Mouse (Mus musculus): ENCODE results near the gene Cep295nl. TPM values are rescaled to one million over a fixed set of nuclear protein-coding genes. Genes with fewer than 3 reads are reported as not detected.

Gene Cep295nl
- polyA plus RNA-seq, 1 experiment from 2014 or later: 0.63 TPM

GRCm38 (mm10) chr11:118374506-118374905, 32.2 kb upstream of the Cep295nl start:
- ATAC-seq (ENCODE audit: low read depth) (no peak), DNase-seq (ENCODE audit: low spot score) (no peak)
- Histone ChIP-seq H3K36me3 (ENCODE audit: control insufficient read depth, insufficient read depth, low read length) (no peaks in the 10 kb centered on the region), H3K9me3 (ENCODE audit: control insufficient read depth, low read length) (no peaks in the 10 kb centered on the region), H3K4me2 (ENCODE audit: low read depth, low read length) (no peak overlapping the region), H3K27ac (replicated peaks; ENCODE audit: low read depth, low read length) (no peak overlapping the region), H3K4me3 (ENCODE audit: low read depth, low read length) (no peak overlapping the region), H3K9ac (ENCODE audit: low read depth, low read length) (no peak overlapping the region), H3K4me1 (ENCODE audit: control insufficient read depth, insufficient read depth, low read length) (peaks cover 9% of the 10 kb centered on the region), H3K27me3 (replicated peaks; ENCODE audit: control insufficient read depth, insufficient read depth, low read length) (no peaks in the 10 kb centered on the region)
- 61% methylated on average over 5 of the region's 5 CpGs for WGBS

GRCm38 (mm10) chr11:118372641-118373040, 30.3 kb upstream of the Cep295nl start:
- DNase-seq (ENCODE audit: low spot score) (peak; percentile 50), ATAC-seq (ENCODE audit: low read depth) (no peak)
- WGBS: 24% methylated on average over 7 of the region's 7 CpGs
- H3K27me3 ChIP-seq (replicated peaks; ENCODE audit: control insufficient read depth, insufficient read depth, low read length): no peaks in the 10 kb centered on the region
- H3K9ac ChIP-seq (ENCODE audit: low read depth, low read length): 0 out of 2 replicates have a peak overlapping the region, but pooled peaks have one; percentile 25
- no peaks in the 10 kb centered on the region for H3K9me3 ChIP-seq (ENCODE audit: control insufficient read depth, low read length)
- no peak overlapping the region for H3K4me3 ChIP-seq (ENCODE audit: low read depth, low read length)
- peaks cover 9% of the 10 kb centered on the region for H3K4me1 ChIP-seq (ENCODE audit: control insufficient read depth, insufficient read depth, low read length)
- no peak overlapping the region for H3K4me2 ChIP-seq (ENCODE audit: low read depth, low read length)
- H3K36me3 ChIP-seq (ENCODE audit: control insufficient read depth, insufficient read depth, low read length): no peaks in the 10 kb centered on the region
- H3K27ac ChIP-seq (replicated peaks; ENCODE audit: low read depth, low read length): peak overlapping the region; percentile 78

GRCm38 (mm10) chr11:118371876-118372275, 29.6 kb upstream of the Cep295nl start:
- WGBS: 64% methylated on average over 7 of the region's 7 CpGs
- H3K36me3 ChIP-seq (ENCODE audit: control insufficient read depth, insufficient read depth, low read length): no peaks in the 10 kb centered on the region
- peak; percentile 13; the same call in 1 of the 2 replicates for ATAC-seq (ENCODE audit: low read depth)
- H3K27me3 ChIP-seq (replicated peaks; ENCODE audit: control insufficient read depth, insufficient read depth, low read length): no peaks in the 10 kb centered on the region
- peak; percentile 50 for DNase-seq (ENCODE audit: low spot score)
- no peak overlapping the region for H3K27ac ChIP-seq (replicated peaks; ENCODE audit: low read depth, low read length)
- no peak overlapping the region for H3K4me3 ChIP-seq (ENCODE audit: low read depth, low read length)
- H3K4me2 ChIP-seq (ENCODE audit: low read depth, low read length): no peak overlapping the region
- no peaks in the 10 kb centered on the region for H3K9me3 ChIP-seq (ENCODE audit: control insufficient read depth, low read length)
- H3K9ac ChIP-seq (ENCODE audit: low read depth, low read length): no peak overlapping the region
- H3K4me1 ChIP-seq (ENCODE audit: control insufficient read depth, insufficient read depth, low read length): peaks cover 9% of the 10 kb centered on the region

GRCm38 (mm10) chr11:118369657-118370056, 27.4 kb upstream of the Cep295nl start:
- peaks cover 25% of the 10 kb centered on the region for H3K4me1 ChIP-seq (ENCODE audit: control insufficient read depth, insufficient read depth, low read length)
- no peak for DNase-seq (ENCODE audit: low spot score)
- 64% methylated on average over 8 of the region's 8 CpGs for WGBS

GRCm38 (mm10) chr11:118369251-118369650, 27.0 kb upstream of the Cep295nl start:
- Histone ChIP-seq H3K36me3 (ENCODE audit: control insufficient read depth, insufficient read depth, low read length) (no peaks in the 10 kb centered on the region), H3K9ac (ENCODE audit: low read depth, low read length) (no peak overlapping the region), H3K4me3 (ENCODE audit: low read depth, low read length) (no peak overlapping the region), H3K27me3 (replicated peaks; ENCODE audit: control insufficient read depth, insufficient read depth, low read length) (no peaks in the 10 kb centered on the region), H3K9me3 (ENCODE audit: control insufficient read depth, low read length) (no peaks in the 10 kb centered on the region), H3K4me2 (ENCODE audit: low read depth, low read length) (no peak overlapping the region), H3K4me1 (ENCODE audit: control insufficient read depth, insufficient read depth, low read length) (peaks cover 29% of the 10 kb centered on the region), H3K27ac (replicated peaks; ENCODE audit: low read depth, low read length) (no peak overlapping the region)
- no peak for DNase-seq (ENCODE audit: low spot score)
- 85% methylated on average over 5 of the region's 5 CpGs for WGBS
- ATAC-seq (ENCODE audit: low read depth): no peak

More at GRCm38 (mm10) chr11:118369657-118370056, 27.4 kb upstream of the Cep295nl start:
- Histone ChIP-seq H3K27ac (replicated peaks; ENCODE audit: low read depth, low read length) (no peak overlapping the region), H3K9ac (ENCODE audit: low read depth, low read length) (no peak overlapping the region), H3K4me3 (ENCODE audit: low read depth, low read length) (no peak overlapping the region), H3K4me2 (ENCODE audit: low read depth, low read length) (no peak overlapping the region), H3K27me3 (replicated peaks; ENCODE audit: control insufficient read depth, insufficient read depth, low read length) (no peaks in the 10 kb centered on the region), H3K36me3 (ENCODE audit: control insufficient read depth, insufficient read depth, low read length) (no peaks in the 10 kb centered on the region), H3K9me3 (ENCODE audit: control insufficient read depth, low read length) (no peaks in the 10 kb centered on the region)
- no peak for ATAC-seq (ENCODE audit: low read depth)

- no peak overlapping the region for H3K4me3 ChIP-seq (ENCODE audit: low read depth, low read length)
- WGBS: 57% methylated on average over 3 of the region's 3 CpGs
- H3K36me3 ChIP-seq (ENCODE audit: control insufficient read depth, insufficient read depth, low read length): no peaks in the 10 kb centered on the region
- H3K9ac ChIP-seq (ENCODE audit: low read depth, low read length): no peak overlapping the region
- H3K27me3 ChIP-seq (replicated peaks; ENCODE audit: control insufficient read depth, insufficient read depth, low read length): no peaks in the 10 kb centered on the region
- H3K4me1 ChIP-seq (ENCODE audit: control insufficient read depth, insufficient read depth, low read length): peaks cover 35% of the 10 kb centered on the region
- H3K27ac ChIP-seq (replicated peaks; ENCODE audit: low read depth, low read length): no peak overlapping the region
- no peak overlapping the region for H3K4me2 ChIP-seq (ENCODE audit: low read depth, low read length)
- no peak for DNase-seq (ENCODE audit: low spot score)
- ATAC-seq (ENCODE audit: low read depth): no peak
- no peaks in the 10 kb centered on the region for H3K9me3 ChIP-seq (ENCODE audit: control insufficient read depth, low read length)
Measured at GRCm38 (mm10) chr11:118368330-118368729, 26.0 kb upstream of the Cep295nl start.

GRCm38 (mm10) chr11:118366559-118366958, 24.3 kb upstream of the Cep295nl start:
- peaks cover 44% of the 10 kb centered on the region for H3K4me1 ChIP-seq (ENCODE audit: control insufficient read depth, insufficient read depth, low read length)
- WGBS: 57% methylated on average over 8 of the region's 8 CpGs

GRCm38 (mm10) chr11:118366108-118366507, 23.8 kb upstream of the Cep295nl start:
- no peak for DNase-seq (ENCODE audit: low spot score)
- no peak overlapping the region for H3K4me3 ChIP-seq (ENCODE audit: low read depth, low read length)
- peak overlapping the region; percentile 88 for H3K27ac ChIP-seq (replicated peaks; ENCODE audit: low read depth, low read length)
- no peak for ATAC-seq (ENCODE audit: low read depth)
- no peaks in the 10 kb centered on the region for H3K27me3 ChIP-seq (replicated peaks; ENCODE audit: control insufficient read depth, insufficient read depth, low read length)
- no peak overlapping the region for H3K4me2 ChIP-seq (ENCODE audit: low read depth, low read length)
- H3K36me3 ChIP-seq (ENCODE audit: control insufficient read depth, insufficient read depth, low read length): no peaks in the 10 kb centered on the region
- H3K4me1 ChIP-seq (ENCODE audit: control insufficient read depth, insufficient read depth, low read length): peaks cover 48% of the 10 kb centered on the region
- no peak overlapping the region for H3K9ac ChIP-seq (ENCODE audit: low read depth, low read length)
- 54% methylated on average over 3 of the region's 3 CpGs for WGBS
- H3K9me3 ChIP-seq (ENCODE audit: control insufficient read depth, low read length): no peaks in the 10 kb centered on the region

More at GRCm38 (mm10) chr11:118366559-118366958, 24.3 kb upstream of the Cep295nl start:
- H3K27me3 ChIP-seq (replicated peaks; ENCODE audit: control insufficient read depth, insufficient read depth, low read length): no peaks in the 10 kb centered on the region
- ATAC-seq (ENCODE audit: low read depth) (no peak), DNase-seq (ENCODE audit: low spot score) (no peak)
- H3K9me3 ChIP-seq (ENCODE audit: control insufficient read depth, low read length): no peaks in the 10 kb centered on the region
- H3K4me3 ChIP-seq (ENCODE audit: low read depth, low read length): no peak overlapping the region
- H3K9ac ChIP-seq (ENCODE audit: low read depth, low read length): no peak overlapping the region
- H3K4me2 ChIP-seq (ENCODE audit: low read depth, low read length): no peak overlapping the region
- H3K27ac ChIP-seq (replicated peaks; ENCODE audit: low read depth, low read length): no peak overlapping the region
- no peaks in the 10 kb centered on the region for H3K36me3 ChIP-seq (ENCODE audit: control insufficient read depth, insufficient read depth, low read length)

- Histone ChIP-seq H3K27ac (replicated peaks; ENCODE audit: low read depth, low read length) (peak overlapping the region; percentile 88), H3K9me3 (ENCODE audit: control insufficient read depth, low read length) (no peaks in the 10 kb centered on the region), H3K4me1 (ENCODE audit: control insufficient read depth, insufficient read depth, low read length) (peaks cover 57% of the 10 kb centered on the region), H3K4me3 (ENCODE audit: low read depth, low read length) (no peak overlapping the region), H3K9ac (ENCODE audit: low read depth, low read length) (no peak overlapping the region), H3K27me3 (replicated peaks; ENCODE audit: control insufficient read depth, insufficient read depth, low read length) (no peaks in the 10 kb centered on the region), H3K4me2 (ENCODE audit: low read depth, low read length) (0 out of 2 replicates have a peak overlapping the region, but pooled peaks have one; percentile 11), H3K36me3 (ENCODE audit: control insufficient read depth, insufficient read depth, low read length) (no peaks in the 10 kb centered on the region)
- WGBS: 16% methylated on average over 7 of the region's 7 CpGs
- peak; percentile 94 for DNase-seq (ENCODE audit: low spot score)
- ATAC-seq (ENCODE audit: low read depth): peak; percentile 75
Measured at GRCm38 (mm10) chr11:118365171-118365570, 22.9 kb upstream of the Cep295nl start.

All from embryonic facial prominence, embryonic 14.5 days (tissue).